Mouse (Mus musculus) cerebellum, adult (tissue): ENCODE measurements around the gene Acad11.

Experiments
- ATAC-seq: cut with Nextera tagmentation; 2 replicates; pipeline ENCODE4 v1.9.2; 2017; ENCODE audit warnings: mild to moderate bottlenecking, moderate library complexity, mixed read lengths; ENCODE audit not compliant: insufficient number of reproducible peaks, low FRiP score, low TSS enrichment

The Acad11 gene

GRCm38 (mm10) chr9:104063244-104063961 lies at the start of gene Acad11:
TSS of gene Acad11 (plus strand) at chr9:104063377.
- ATAC-seq, result peak; percentile 80

- ATAC-seq, result no peak
Measured at GRCm38 (mm10) chr9:104014526-104014925, 48.7 kb upstream of the Acad11 start.

- no peak for ATAC-seq
Measured at GRCm38 (mm10) chr9:104021026-104021425, 42.2 kb upstream of the Acad11 start.

- ATAC-seq, result no peak
Measured at GRCm38 (mm10) chr9:104027186-104027585, 36.0 kb upstream of the Acad11 start.

- ATAC-seq, result no peak
Measured at GRCm38 (mm10) chr9:104029861-104030260, 33.3 kb upstream of the Acad11 start.

- no peak for ATAC-seq
Measured at GRCm38 (mm10) chr9:104034231-104034630, 28.9 kb upstream of the Acad11 start.

GRCm38 (mm10) chr9:104034718-104035117 lies 28.5 kb upstream of the Acad11 start:
- no peak for ATAC-seq

- ATAC-seq, result no peak
Measured at GRCm38 (mm10) chr9:104035261-104036015, 27.7 kb upstream of the Acad11 start.

- no peak for ATAC-seq
Measured at GRCm38 (mm10) chr9:104038266-104038665, 24.9 kb upstream of the Acad11 start.

- no peak for ATAC-seq
Measured at GRCm38 (mm10) chr9:104039031-104039695, 24.0 kb upstream of the Acad11 start.

GRCm38 (mm10) chr9:104039742-104040141 lies 23.4 kb upstream of the Acad11 start:
- no peak for ATAC-seq

GRCm38 (mm10) chr9:104040362-104040761 lies 22.8 kb upstream of the Acad11 start, which contains the start of gene Gm28305:
TSS of gene Gm28305 (plus strand) at chr9:104040662.
- no peak for ATAC-seq

- ATAC-seq, result no peak
Measured at GRCm38 (mm10) chr9:104043676-104044075, 19.5 kb upstream of the Acad11 start.

- ATAC-seq, result no peak
Measured at GRCm38 (mm10) chr9:104051028-104051427, 12.1 kb upstream of the Acad11 start.

GRCm38 (mm10) chr9:104062430-104063243 lies 540 bp upstream of the Acad11 start, which contains the start of gene Uba5:
TSS of gene Uba5 (minus strand) at chr9:104063134.
- peak; percentile 57; the same call in 1 of the 2 replicates for ATAC-seq

GRCm38 (mm10) chr9:104064571-104064970 lies 1.4 kb downstream of the Acad11 start:
- no peak for ATAC-seq

- ATAC-seq, result no peak
Measured at GRCm38 (mm10) chr9:104070241-104070640, 7.1 kb downstream of the Acad11 start.

- ATAC-seq, result no peak
Measured at GRCm38 (mm10) chr9:104070863-104071604, 7.9 kb downstream of the Acad11 start.

- no peak for ATAC-seq
Measured at GRCm38 (mm10) chr9:104075808-104076207, 12.6 kb downstream of the Acad11 start.
